Mouse (Mus musculus) ES-Bruce4 (cell line): ENCODE measurements around the gene Slfn3.
"Not testable (repeated sequence)": the region's sequence is repeated elsewhere in the genome, so short reads cannot be mapped to it uniquely, and the experiment has no call there.

Experiments used
- CTCF ChIP-seq: IDR thresholded peaks from one replicate; pipeline ENCODE4 v1.8.1; 2011; ENCODE audit warnings: low read depth, low read length
- EP300 ChIP-seq: IDR thresholded peaks from 2 replicates; pipeline ENCODE4 v1.6.1; 2011; ENCODE audit warnings: low read depth, low read length; ENCODE audit not compliant: insufficient read depth
- POLR2A ChIP-seq: IDR thresholded peaks from one replicate; pipeline ENCODE4 v1.8.1; 2011; ENCODE audit warnings: low read length; ENCODE audit not compliant: insufficient read depth

DNA sequence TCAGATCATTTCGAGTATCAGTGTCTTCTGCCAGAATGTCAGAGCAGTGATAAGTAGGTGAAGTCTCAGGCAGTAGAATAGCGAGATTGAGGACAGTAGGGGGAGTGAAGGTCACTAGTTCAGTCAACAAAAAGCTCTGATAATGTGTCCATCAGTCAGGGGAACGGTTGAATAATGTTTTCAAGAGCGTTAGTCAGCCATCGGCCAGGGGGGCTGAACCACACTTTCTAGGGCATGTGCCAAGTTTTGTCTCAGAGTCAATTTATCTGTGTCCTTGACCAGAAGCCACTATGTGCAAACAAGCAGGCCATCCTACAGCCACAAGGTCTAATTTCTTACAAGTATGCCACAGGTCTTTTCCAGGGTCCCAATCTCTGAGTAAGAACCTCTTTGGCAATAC, 66.1 kb downstream of the Slfn3 start:
- not testable (repeated sequence) for TF ChIP-seq CTCF, POLR2A, EP300
